Mouse (Mus musculus) brain, embryonic 18.5 days (tissue): ENCODE results near the gene Mef2b.
"Not testable (repeated sequence)": the region's sequence is repeated elsewhere in the genome, so short reads cannot be mapped to it uniquely, and the experiment has no call there.

Experiments used
- DNase-seq: peaks from one replicate; pipeline ENCODE4 v3.0.0-alpha.2; 2012; ENCODE audit warnings: low read depth, low spot score

The Mef2b gene

GRCm38 (mm10) chr8:70179082-70179481 lies 39.6 kb downstream of the Mef2b start:
- DNase-seq: no peak

GRCm38 (mm10) chr8:70181212-70181902 lies 41.8 kb downstream of the Mef2b start:
- DNase-seq: no peak

- no peak for DNase-seq
These were observed 42.4 kb downstream of the Mef2b start for GRCm38 (mm10) chr8:70181903-70182252.

- DNase-seq: no peak
These were observed 43.7 kb downstream of the Mef2b start for GRCm38 (mm10) chr8:70183194-70183593.

- DNase-seq: no peak
These were observed 49.2 kb downstream of the Mef2b start for GRCm38 (mm10) chr8:70188707-70189106.

- no peak for DNase-seq
These were observed 53.7 kb downstream of the Mef2b start for GRCm38 (mm10) chr8:70193238-70193637.

- no peak for DNase-seq
These were observed 54.7 kb downstream of the Mef2b start for GRCm38 (mm10) chr8:70194191-70194590.

- DNase-seq: no peak
These were observed 56.3 kb downstream of the Mef2b start for GRCm38 (mm10) chr8:70195762-70196161.

- DNase-seq: no peak
These were observed 58.1 kb downstream of the Mef2b start for GRCm38 (mm10) chr8:70197603-70198002.

GRCm38 (mm10) chr8:70200098-70200681 lies 60.7 kb downstream of the Mef2b start:
- no peak for DNase-seq

- DNase-seq: no peak
These were observed 61.9 kb downstream of the Mef2b start for GRCm38 (mm10) chr8:70201417-70201816.

GRCm38 (mm10) chr8:70203072-70203471 lies 63.6 kb downstream of the Mef2b start:
- DNase-seq: no peak

GRCm38 (mm10) chr8:70204757-70205156 lies 65.2 kb downstream of the Mef2b start:
- no peak for DNase-seq

GRCm38 (mm10) chr8:70208130-70208529 lies 68.6 kb downstream of the Mef2b start:
- no peak for DNase-seq

- no peak for DNase-seq
These were observed 71.0 kb downstream of the Mef2b start for GRCm38 (mm10) chr8:70210538-70210937.

GRCm38 (mm10) chr8:70211275-70211674 lies 71.8 kb downstream of the Mef2b start:
- no peak for DNase-seq

GRCm38 (mm10) chr8:70211726-70212111 lies 72.2 kb downstream of the Mef2b start:
- DNase-seq: no peak

- peak; percentile 100 for DNase-seq
These were observed 72.9 kb downstream of the Mef2b start, which contains the start of gene Slc25a42 for GRCm38 (mm10) chr8:70212112-70213055. Slc25a42 (minus strand) TSS chr8:70212305.

GRCm38 (mm10) chr8:70214411-70214810 lies 74.9 kb downstream of the Mef2b start:
- no peak for DNase-seq

GRCm38 (mm10) chr8:70215092-70215491 lies 75.6 kb downstream of the Mef2b start:
- DNase-seq: no peak

- DNase-seq: not testable (repeated sequence)
These were observed 76.7 kb downstream of the Mef2b start for GRCm38 (mm10) chr8:70216161-70216560.

- DNase-seq: peak; percentile 60
These were observed 77.1 kb downstream of the Mef2b start for GRCm38 (mm10) chr8:70216566-70216965.
